Comparison of ENCODE assay signal across 15 mouse cellular contexts in genomic region chr16:20478504-20478903, GRCm38 (mm10). TPM values are rescaled to one million over a fixed set of nuclear protein-coding genes. Genes with fewer than 3 reads are reported as not detected.
DNase-seq lines count a peak whose midpoint lies in the region; ATAC-seq and TF ChIP-seq lines count a peak whose summit lies in the region.
"Had no signal": no experiment of that assay in that cellular context is flagged by ENCODE, and none has a peak within 500 bp of the region (broad histone marks: within the 10 kb centered on the region; RNA-seq: fewer than 3 reads in every experiment).

No protein-coding gene starts in this region.

- peaks cover 29% of the 10 kb centered on the region for H3K4me1 ChIP-seq in heart, embryonic 13.5 days
- peaks cover 16% of the 10 kb centered on the region for H3K4me1 ChIP-seq in heart, embryonic 10.5 days
- peaks cover 0 to 14% of the 10 kb centered on the region in 2 experiments; a peak in 2 of 4 replicates for H3K4me1 ChIP-seq in ES-E14 (ENCODE audit: control insufficient read depth in 2 of 2, insufficient read depth in 2 of 2, low read length in 2 of 2, poor library complexity in 1 of 2)

- WGBS in heart, embryonic 13.5 days = 47% methylated on average over 2 of the region's 2 CpGs
- 48% methylated on average over 2 of the region's 2 CpGs for WGBS in heart, embryonic 10.5 days

- no peak overlapping the region for H3K4me2 ChIP-seq in heart, embryonic 13.5 days
- H3K4me2 ChIP-seq: neural tube, embryonic 13.5 days had no signal

- H3K9me3 ChIP-seq in heart, embryonic 13.5 days = no peaks in the 10 kb centered on the region; the same call in 1 of the 2 replicates
- H3K9me3 ChIP-seq in heart, embryonic 10.5 days = no peaks in the 10 kb centered on the region
- no peaks in the 10 kb centered on the region for H3K9me3 ChIP-seq in ES-E14 (ENCODE audit: control insufficient read depth, insufficient read depth, low read depth, low read length)
- H3K9me3 ChIP-seq: neural tube, embryonic 13.5 days had no signal

- ATAC-seq in heart, embryonic 13.5 days (ENCODE audit: extremely low read depth, insufficient number of reproducible peaks, low FRiP score, low TSS enrichment) = no peak
- ATAC-seq: hindbrain, postnatal 0 days; liver, postnatal 0 days had no signal

- no peaks in the 10 kb centered on the region for H3K36me3 ChIP-seq in heart, embryonic 13.5 days
- H3K36me3 ChIP-seq in heart, embryonic 10.5 days = no peaks in the 10 kb centered on the region
- H3K36me3 ChIP-seq in ES-E14 (ENCODE audit: control insufficient read depth, insufficient read depth, low read length, poor library complexity, severe bottlenecking) = no peaks in the 10 kb centered on the region
- H3K36me3 ChIP-seq: neural tube, embryonic 13.5 days had no signal

- H3K27ac ChIP-seq in heart, embryonic 13.5 days (replicated peaks) = peak overlapping the region; percentile 96; the same call in 1 of the 2 replicates
- H3K27ac ChIP-seq in heart, embryonic 10.5 days = no peak overlapping the region
- peak overlapping the region; percentile 94 for H3K27ac ChIP-seq in ES-E14 (ENCODE audit: insufficient read depth, low read depth, low read length, poor library complexity, severe bottlenecking)
- H3K27ac ChIP-seq: hindbrain, postnatal 0 days; neural tube, embryonic 13.5 days had no signal

- in situ Hi-C loops in ES-E14 (cut with MboI; ENCODE audit: low sequenced_read_pairs in 2 of 2, unreplicated experiment in 2 of 2) = no loop called here

- no peak overlapping the region for H3K9ac ChIP-seq in heart, embryonic 13.5 days
- no peak overlapping the region for H3K9ac ChIP-seq in ES-E14 (ENCODE audit: insufficient read depth, low read depth, low read length, poor library complexity, severe bottlenecking)
- H3K9ac ChIP-seq: liver, postnatal 0 days; neural tube, embryonic 13.5 days had no signal

- no peak overlapping the region for H3K4me3 ChIP-seq in heart, embryonic 13.5 days
- H3K4me3 ChIP-seq in heart, embryonic 10.5 days = no peak overlapping the region
- no peak overlapping the region for H3K4me3 ChIP-seq in ES-E14 (ENCODE audit: insufficient read depth in 1 of 2, low read depth in 1 of 2, low read length in 2 of 2, poor library complexity in 1 of 2, severe bottlenecking in 1 of 2)
- H3K4me3 ChIP-seq: neural tube, embryonic 13.5 days had no signal

- no peaks in the 10 kb centered on the region for H3K27me3 ChIP-seq in heart, embryonic 13.5 days (replicated peaks)
- H3K27me3 ChIP-seq in heart, embryonic 10.5 days (ENCODE audit: insufficient read depth, poor library complexity, severe bottlenecking) = no peaks in the 10 kb centered on the region
- H3K27me3 ChIP-seq: neural tube, embryonic 13.5 days had no signal

- no peak for DNase-seq in heart, embryonic 10.5 days (ENCODE audit: low spot score)
- DNase-seq in ES-E14 (ENCODE audit: low read depth, low spot score) = no peak
- peak; percentile 51 for DNase-seq in kidney, adult 18-20 months
- peak; percentile 70 to 77 for DNase-seq in kidney, postnatal 36 days
- DNase-seq in natural killer cell, adult 2 months (ENCODE audit: low spot score in 2 of 2) = no peak
- no peak for DNase-seq in ovary, postnatal 14 days (ENCODE audit: low spot score)
- DNase-seq in gastrocnemius, postnatal 36 days = no peak
- DNase-seq: cerebellum, adult 18-20 months; embryo, embryonic 11 days; gastrocnemius, postnatal 25 days; layer of hippocampus, adult 9-11 months; liver, postnatal 0 days had no signal

- intact Hi-C loops in gastrocnemius, postnatal 36 days (cut with DNase I) = no loop called here

TF ChIP-seq in ES-E14, 5 proteins besides CTCF, POLR2A, EP300 and RAD21:
- TF ChIP-seq CHD2 (IDR thresholded peaks at IDR 0.05; ENCODE audit: low read depth, low read length) = no peak
- TF ChIP-seq ZNF384 (IDR thresholded peaks at IDR 0.05; ENCODE audit: low read depth, low read length) = no peak
- TF ChIP-seq MAFK (IDR thresholded peaks at IDR 0.05; ENCODE audit: insufficient read depth, low read depth, low read length) = no peak
- no peak for TF ChIP-seq ZC3H11A (IDR thresholded peaks at IDR 0.05; ENCODE audit: borderline replicate concordance, low read depth, low read length)
- no peak for TF ChIP-seq HCFC1 (IDR thresholded peaks at IDR 0.05; ENCODE audit: borderline replicate concordance, insufficient read depth, low read length)

RNA-seq across cellular contexts. Expression of gene Eif2b5, which starts 20.1 kb away (rescaled TPM):
- polyA plus RNA-seq in heart, embryonic 13.5 days (2015; fragmentation: Nextera tagmentation; extraction: Ambion mirVana) = 78.8 and 81.5 TPM in 2 replicates
- polyA plus RNA-seq in heart, embryonic 10.5 days (2016; fragmentation: Nextera tagmentation; extraction: Ambion mirVana) = 107 and 125 TPM in 2 replicates
- 159 and 173 TPM in 2 replicates for total RNA-seq in ES-E14 (2012; rRNA removed)
- 10 to 100 TPM; 44.2 to 56.1 TPM for total RNA-seq in gastrocnemius, postnatal 36 days (2021)

RNA-seq across cellular contexts. Expression of gene Dvl3, which starts 38.3 kb away (rescaled TPM):
- polyA plus RNA-seq in heart, embryonic 13.5 days (2015; fragmentation: Nextera tagmentation; extraction: Ambion mirVana) = 19.7 and 20.5 TPM in 2 replicates
- 24.0 and 28.6 TPM in 2 replicates for polyA plus RNA-seq in heart, embryonic 10.5 days (2016; fragmentation: Nextera tagmentation; extraction: Ambion mirVana)
- total RNA-seq in ES-E14 (2012; rRNA removed) = 10.6 and 10.8 TPM in 2 replicates
- total RNA-seq in gastrocnemius, postnatal 36 days (2021) = 10 to 100 TPM; 27.8 to 28.8 TPM

RNA-seq across cellular contexts. Expression of gene Abcc5, which starts 52.3 kb away (rescaled TPM):
- 54.9 and 57.0 TPM in 2 replicates for polyA plus RNA-seq in heart, embryonic 13.5 days (2015; fragmentation: Nextera tagmentation; extraction: Ambion mirVana)
- 60.6 and 65.7 TPM in 2 replicates for polyA plus RNA-seq in heart, embryonic 10.5 days (2016; fragmentation: Nextera tagmentation; extraction: Ambion mirVana)
- 159 and 168 TPM in 2 replicates for total RNA-seq in ES-E14 (2012; rRNA removed)
- 10 to 100 TPM; 60.7 to 61.2 TPM for total RNA-seq in gastrocnemius, postnatal 36 days (2021)

RNA-seq across cellular contexts. Expression of gene Ap2m1, which starts 56.8 kb away (rescaled TPM):
- 434 and 465 TPM in 2 replicates for polyA plus RNA-seq in heart, embryonic 13.5 days (2015; fragmentation: Nextera tagmentation; extraction: Ambion mirVana)
- 529 and 565 TPM in 2 replicates for polyA plus RNA-seq in heart, embryonic 10.5 days (2016; fragmentation: Nextera tagmentation; extraction: Ambion mirVana)
- total RNA-seq in ES-E14 (2012; rRNA removed) = 170 and 236 TPM in 2 replicates
- 100 to 1,000 TPM; 133 to 135 TPM for total RNA-seq in gastrocnemius, postnatal 36 days (2021)

Comparison
In these comparisons a context has a peak if more than half of its experiments do, and no peak if none do; other contexts are left out.
1. DNase-seq: peak in kidney, adult 18-20 months (single experiment) and kidney, postnatal 36 days (2 of 2); none in heart, embryonic 10.5 days (single experiment), ES-E14 (single experiment), natural killer cell, adult 2 months (0 of 2), ovary, postnatal 14 days (single experiment) and gastrocnemius, postnatal 36 days (0 of 2).